Mouse (Mus musculus) bone marrow macrophage, adult 2 months (primary cell): ENCODE data around the gene Supv3l1.

ENCODE experiments used
- CTCF ChIP-seq: IDR thresholded peaks from 2 replicates; pipeline ENCODE4 v1.5.1; 2012; ENCODE audit warnings: low read depth, mild to moderate bottlenecking, low read length, moderate library complexity
- POLR2A ChIP-seq: IDR thresholded peaks from 2 replicates; pipeline ENCODE4 v1.6.1; 2012; ENCODE audit warnings: mild to moderate bottlenecking, low read depth, low read length, borderline replicate concordance

DNA sequence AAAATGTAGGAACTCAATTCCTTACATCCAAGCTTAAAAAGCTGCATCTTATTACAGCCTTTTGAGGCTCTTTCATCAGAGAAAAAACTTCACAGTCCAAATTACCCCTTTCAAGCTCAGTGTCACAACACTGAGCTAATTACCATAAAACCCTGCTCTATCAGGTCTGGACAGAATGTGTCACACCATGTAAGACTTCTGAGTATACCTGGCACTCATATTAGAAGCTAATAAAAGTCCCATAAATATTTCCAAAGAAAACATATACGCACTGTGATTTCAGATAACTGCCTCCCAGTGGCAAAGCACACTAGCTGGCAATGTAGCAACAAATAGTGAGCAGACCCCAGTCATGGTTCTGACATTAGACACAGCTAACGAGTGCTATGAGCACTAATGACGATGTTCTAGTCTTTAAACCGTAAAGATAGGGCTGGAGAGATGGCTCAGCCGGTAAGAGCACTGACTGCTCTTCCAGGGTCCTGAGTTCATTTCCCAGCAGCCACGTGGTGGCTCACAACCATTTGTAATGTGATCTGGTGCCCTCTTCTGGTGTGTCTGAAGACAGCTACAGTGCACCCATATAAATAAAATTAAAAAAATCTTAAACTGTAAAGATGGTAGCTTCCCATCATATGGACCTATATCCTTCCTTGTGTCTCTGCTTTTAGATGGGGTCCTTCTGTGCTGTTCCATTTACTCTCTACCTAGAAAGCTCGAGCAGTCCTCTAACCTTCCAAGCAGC lies 31.7 kb upstream of the Supv3l1 start:
- TF ChIP-seq POLR2A (no peak), CTCF (no peak)
